ENCODE assay signal across 18 mouse cellular contexts in genomic region chr7:137518028-137518576, GRCm38 (mm10).
DNase-seq lines count a peak whose midpoint lies in the region; ATAC-seq lines count a peak whose summit lies in the region.
"Had no signal": no experiment of that assay in that cellular context is flagged by ENCODE, and none has a peak within 500 bp of the region (broad histone marks: within the 10 kb centered on the region; RNA-seq: fewer than 3 reads in every experiment).

No protein-coding gene starts in this region.

- no peak overlapping the region for H3K4me2 ChIP-seq in kidney, embryonic 15.5 days
- H3K4me2 ChIP-seq in stomach, embryonic 15.5 days = no peak overlapping the region
- H3K4me2 ChIP-seq in forebrain, embryonic 16.5 days (ENCODE audit: low read length) = no peak overlapping the region
- no peak overlapping the region for H3K4me2 ChIP-seq in intestine, embryonic 16.5 days (ENCODE audit: low read depth, low read length)
- H3K4me2 ChIP-seq: embryonic facial prominence, embryonic 15.5 days; heart, embryonic 13.5 days; hindbrain, embryonic 14.5 days; liver, embryonic 15.5 days had no signal

- H3K4me1 ChIP-seq in kidney, embryonic 15.5 days = no peaks in the 10 kb centered on the region
- H3K4me1 ChIP-seq in stomach, embryonic 15.5 days = 0 out of 2 replicates have a peak, but pooled peaks cover 4% of the 10 kb centered on the region
- H3K4me1 ChIP-seq in forebrain, embryonic 16.5 days (replicated peaks; ENCODE audit: control insufficient read depth, insufficient read depth, low read length) = no peaks in the 10 kb centered on the region
- no peaks in the 10 kb centered on the region for H3K4me1 ChIP-seq in intestine, embryonic 16.5 days (ENCODE audit: control insufficient read depth, insufficient read depth, low read length)
- H3K4me1 ChIP-seq: embryonic facial prominence, embryonic 15.5 days; heart, embryonic 13.5 days; liver, embryonic 15.5 days had no signal

- intact Hi-C loops in heart, postnatal 10 days (cut with DNase I) = no loop called here
- intact Hi-C loops in left cerebral cortex, postnatal 25 days (cut with DNase I) = no loop called here

- H3K27ac ChIP-seq in kidney, embryonic 15.5 days = no peak overlapping the region
- peak overlapping the region; percentile 33; the same call in 1 of the 2 replicates for H3K27ac ChIP-seq in stomach, embryonic 15.5 days
- no peak overlapping the region for H3K27ac ChIP-seq in forebrain, embryonic 16.5 days (ENCODE audit: low read length)
- H3K27ac ChIP-seq in intestine, embryonic 16.5 days (ENCODE audit: low read length) = no peak overlapping the region
- H3K27ac ChIP-seq: embryonic facial prominence, embryonic 15.5 days; heart, embryonic 13.5 days; hindbrain, embryonic 14.5 days; layer of hippocampus, adult 2 months; liver, embryonic 15.5 days had no signal

- H3K9me3 ChIP-seq in kidney, embryonic 15.5 days (replicated peaks) = no peaks in the 10 kb centered on the region
- no peaks in the 10 kb centered on the region for H3K9me3 ChIP-seq in stomach, embryonic 15.5 days
- no peaks in the 10 kb centered on the region for H3K9me3 ChIP-seq in forebrain, embryonic 16.5 days (ENCODE audit: control insufficient read depth, low read length)
- no peaks in the 10 kb centered on the region for H3K9me3 ChIP-seq in intestine, embryonic 16.5 days (ENCODE audit: control insufficient read depth, low read length)
- H3K9me3 ChIP-seq: embryonic facial prominence, embryonic 15.5 days; heart, embryonic 13.5 days; liver, embryonic 15.5 days had no signal

- ATAC-seq in kidney, embryonic 15.5 days (replicated peaks; ENCODE audit: low FRiP score) = no peak
- ATAC-seq in stomach, embryonic 15.5 days (ENCODE audit: insufficient read depth, low FRiP score, low read depth) = no peak
- no peak for ATAC-seq in forebrain, embryonic 16.5 days
- ATAC-seq in intestine, embryonic 16.5 days = no peak
- ATAC-seq: forebrain, embryonic 14.5 days had no signal

- no peaks in the 10 kb centered on the region for H3K36me3 ChIP-seq in kidney, embryonic 15.5 days
- no peaks in the 10 kb centered on the region for H3K36me3 ChIP-seq in stomach, embryonic 15.5 days
- H3K36me3 ChIP-seq in forebrain, embryonic 16.5 days (ENCODE audit: control insufficient read depth, insufficient read depth) = no peaks in the 10 kb centered on the region
- H3K36me3 ChIP-seq in intestine, embryonic 16.5 days (ENCODE audit: control insufficient read depth, insufficient read depth, low read length) = no peaks in the 10 kb centered on the region
- H3K36me3 ChIP-seq: embryonic facial prominence, embryonic 15.5 days; heart, embryonic 13.5 days; liver, embryonic 15.5 days had no signal

- 51% methylated on average over 5 of the region's 5 CpGs for WGBS in kidney, embryonic 15.5 days
- 32% methylated on average over 5 of the region's 5 CpGs for WGBS in stomach, embryonic 15.5 days
- 77% methylated on average over 5 of the region's 5 CpGs for WGBS in forebrain, embryonic 16.5 days
- WGBS in intestine, embryonic 16.5 days = 44% methylated on average over 5 of the region's 5 CpGs

- no peaks in the 10 kb centered on the region for H3K27me3 ChIP-seq in kidney, embryonic 15.5 days
- no peaks in the 10 kb centered on the region for H3K27me3 ChIP-seq in stomach, embryonic 15.5 days (replicated peaks)
- H3K27me3 ChIP-seq in forebrain, embryonic 16.5 days (replicated peaks; ENCODE audit: control insufficient read depth, insufficient read depth, low read length) = no peaks in the 10 kb centered on the region
- no peaks in the 10 kb centered on the region for H3K27me3 ChIP-seq in intestine, embryonic 16.5 days (replicated peaks; ENCODE audit: control insufficient read depth, insufficient read depth, low read length)
- H3K27me3 ChIP-seq: embryonic facial prominence, embryonic 15.5 days; heart, embryonic 13.5 days; liver, embryonic 15.5 days had no signal

- no peak overlapping the region for H3K4me3 ChIP-seq in kidney, embryonic 15.5 days (replicated peaks)
- no peak overlapping the region for H3K4me3 ChIP-seq in stomach, embryonic 15.5 days (replicated peaks)
- no peak overlapping the region for H3K4me3 ChIP-seq in forebrain, embryonic 16.5 days (replicated peaks; ENCODE audit: low read length)
- H3K4me3 ChIP-seq in intestine, embryonic 16.5 days (ENCODE audit: low read length) = no peak overlapping the region
- H3K4me3 ChIP-seq: embryonic facial prominence, embryonic 15.5 days; heart, embryonic 13.5 days; layer of hippocampus, adult 2 months; liver, embryonic 15.5 days had no signal

- DNase-seq in kidney, postnatal 14 days = peak; percentile 15
- peak; percentile 6 to 11 for DNase-seq in gastrocnemius, adult 8-10 months (ENCODE audit: low spot score in 2 of 2)
- peak; percentile 36 to 44 for DNase-seq in heart, postnatal 10 days
- no peak for DNase-seq in left cerebral cortex, postnatal 25 days (ENCODE audit: low spot score in 2 of 2)
- DNase-seq: cerebellum, adult 11 months; kidney, adult 18-20 months; midbrain, embryonic 14.5 days; right cerebral cortex, postnatal 4 days had no signal

- H3K9ac ChIP-seq in kidney, embryonic 15.5 days = no peak overlapping the region
- H3K9ac ChIP-seq in stomach, embryonic 15.5 days = no peak overlapping the region
- no peak overlapping the region for H3K9ac ChIP-seq in forebrain, embryonic 16.5 days (replicated peaks; ENCODE audit: low read depth, low read length)
- H3K9ac ChIP-seq in intestine, embryonic 16.5 days (ENCODE audit: low read depth, low read length) = no peak overlapping the region
- H3K9ac ChIP-seq: embryonic facial prominence, embryonic 15.5 days; heart, embryonic 13.5 days; hindbrain, embryonic 14.5 days; liver, embryonic 15.5 days had no signal

Comparison
In these comparisons a context has a peak if more than half of its experiments do, and no peak if none do; other contexts are left out.
1. DNase-seq: peak in kidney, postnatal 14 days (single experiment), gastrocnemius, adult 8-10 months (2 of 2) and heart, postnatal 10 days (2 of 2); none in left cerebral cortex, postnatal 25 days (0 of 2).